Mouse (Mus musculus) A20 (cell line): ENCODE data around the gene Fubp1.

Source experiments
- DNase-seq: peaks from one replicate; pipeline ENCODE4 v3.0.0-alpha.2; 2011; ENCODE audit warnings: low read depth, low spot score

The Fubp1 gene

DNA sequence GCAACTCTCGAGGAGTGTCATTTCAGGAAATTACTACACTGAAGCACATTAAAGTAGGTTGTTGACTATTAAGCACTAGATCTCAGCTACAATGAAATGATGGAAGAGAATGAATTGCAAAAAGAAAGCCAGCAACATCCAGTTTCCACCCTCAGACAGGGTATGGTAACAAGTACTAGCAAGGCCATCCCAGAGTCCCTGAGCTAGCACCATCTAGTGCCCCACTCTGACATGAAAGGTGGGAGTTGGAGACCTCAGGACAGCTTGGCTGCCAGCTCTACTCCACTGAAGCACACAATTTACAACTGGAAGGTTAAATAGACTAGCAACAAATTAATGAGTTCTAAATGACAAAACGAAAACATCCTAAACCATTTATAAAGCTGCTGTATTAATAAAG lies 67.7 kb downstream of the Fubp1 start:
- no peak for DNase-seq

DNA sequence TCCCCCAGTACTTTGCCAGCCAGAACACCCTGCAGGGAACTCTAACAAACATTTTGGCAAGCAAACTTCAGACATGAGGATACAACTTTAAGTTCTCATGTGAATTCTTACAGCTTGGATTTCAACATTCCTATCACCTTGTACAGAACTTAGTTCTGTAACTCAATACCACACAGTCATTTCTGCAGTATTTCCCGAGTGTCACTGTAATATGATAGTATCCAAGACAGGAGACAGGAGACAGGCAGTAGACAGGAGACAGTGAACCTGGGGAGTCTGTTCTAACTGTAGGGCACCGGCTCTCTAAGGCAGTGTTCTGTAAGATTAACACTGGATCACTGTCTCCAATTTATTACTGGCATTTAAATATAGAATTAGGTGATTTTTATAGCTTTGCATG lies 68.2 kb downstream of the Fubp1 start:
- no peak for DNase-seq

DNA sequence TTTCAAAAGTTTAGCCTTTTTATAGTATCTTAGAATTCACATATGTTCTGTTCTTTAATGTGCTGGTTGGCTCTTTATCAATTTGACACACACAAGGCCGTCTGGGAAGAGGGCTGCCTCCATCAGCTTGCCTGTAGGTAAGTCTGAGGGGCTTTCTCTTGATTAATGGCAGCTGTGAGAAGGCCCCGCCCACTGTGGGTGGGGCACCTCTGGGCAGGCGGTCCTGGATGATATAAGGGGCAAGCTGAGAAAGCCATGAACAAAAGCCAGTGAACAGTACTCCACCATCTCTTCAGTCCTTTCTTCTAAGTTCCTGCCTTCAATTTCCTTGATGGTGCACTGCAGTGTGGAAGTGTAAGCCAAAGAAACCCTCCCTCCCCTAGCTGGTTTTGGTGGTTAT lies 71.9 kb downstream of the Fubp1 start:
- no peak for DNase-seq

DNA sequence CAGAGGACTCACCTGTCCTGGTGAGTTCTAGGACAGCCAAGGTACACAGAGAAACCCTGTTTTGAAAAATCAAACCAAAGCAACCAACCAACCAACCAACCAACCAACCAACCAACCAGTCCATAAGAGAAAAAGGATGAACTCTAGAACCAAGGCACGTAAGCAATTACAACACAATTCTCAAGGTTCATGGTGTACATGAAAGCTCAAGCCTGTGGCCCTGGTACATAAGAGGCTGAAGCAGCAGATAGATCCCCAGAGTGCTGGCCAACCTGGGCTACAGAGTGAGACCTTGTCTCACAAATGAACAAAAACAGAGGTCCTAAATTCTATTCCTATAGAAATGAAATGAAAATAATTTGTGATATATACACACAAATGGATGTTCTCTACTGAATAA lies 74.1 kb downstream of the Fubp1 start:
- no peak for DNase-seq

DNA sequence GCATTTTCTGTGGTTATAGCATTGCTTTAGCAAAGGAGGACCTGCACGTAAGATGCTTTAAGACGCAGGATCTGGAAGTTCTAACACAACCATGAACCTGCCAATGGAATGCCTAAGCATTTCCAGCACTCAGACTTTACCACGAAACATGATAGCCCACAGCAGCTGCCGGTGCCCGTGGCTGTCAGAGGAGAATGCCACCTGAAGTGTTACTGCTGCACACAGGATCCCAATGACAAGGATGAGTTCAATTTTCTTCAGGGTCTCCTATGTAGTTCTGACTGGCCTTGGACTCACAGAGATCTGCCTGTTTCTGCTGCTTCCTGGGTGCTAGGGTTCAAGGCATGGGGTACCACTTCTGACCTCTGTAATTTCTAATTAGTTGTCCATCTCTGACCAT lies 74.5 kb downstream of the Fubp1 start:
- DNase-seq = no peak
